Comparison of ENCODE assay signal across 9 mouse cellular contexts in the genomic region with DNA sequence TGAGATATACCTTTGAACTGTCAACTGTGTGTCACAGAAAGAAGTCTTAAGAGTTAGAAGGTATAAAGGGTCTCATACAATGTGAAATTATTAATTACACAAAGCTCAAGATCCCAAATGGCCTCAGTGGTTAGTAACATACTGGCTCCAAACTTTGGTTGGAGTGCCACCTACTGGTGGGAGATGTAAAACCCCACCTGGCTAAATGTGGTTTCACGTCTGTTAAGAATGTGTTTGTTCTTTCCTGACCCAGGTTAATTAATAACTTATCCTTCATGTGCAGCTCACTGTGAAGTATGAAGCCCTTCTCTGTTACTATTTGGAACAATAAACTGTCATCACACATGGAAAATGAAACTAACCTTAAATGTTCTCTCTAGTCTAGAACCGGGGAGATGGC. TPM values are rescaled to one million over a fixed set of nuclear protein-coding genes. Genes with fewer than 3 reads are reported as not detected.
DNase-seq lines count a peak whose midpoint lies in the region; ATAC-seq and TF ChIP-seq lines count a peak whose summit lies in the region.
"Had no signal": no experiment of that assay in that cellular context is flagged by ENCODE, and none has a peak within 500 bp of the region (broad histone marks: within the 10 kb centered on the region; RNA-seq: fewer than 3 reads in every experiment).

No protein-coding gene starts in this region.

- H3K4me1 ChIP-seq in hindbrain, postnatal 0 days (ENCODE audit: insufficient read depth, low read length) = no peaks in the 10 kb centered on the region
- no peaks in the 10 kb centered on the region for H3K4me1 ChIP-seq in midbrain, embryonic 10.5 days
- H3K4me1 ChIP-seq: limb, embryonic 13.5 days had no signal

- H3K4me2 ChIP-seq in hindbrain, postnatal 0 days (ENCODE audit: low read depth, low read length) = no peak overlapping the region
- H3K4me2 ChIP-seq: limb, embryonic 13.5 days had no signal

- no peak overlapping the region for H3K9ac ChIP-seq in hindbrain, postnatal 0 days (replicated peaks; ENCODE audit: low read length)
- H3K9ac ChIP-seq: limb, embryonic 13.5 days had no signal

- no peaks in the 10 kb centered on the region for H3K9me3 ChIP-seq in hindbrain, postnatal 0 days (ENCODE audit: low read length)
- H3K9me3 ChIP-seq in midbrain, embryonic 10.5 days (replicated peaks) = no peaks in the 10 kb centered on the region
- H3K9me3 ChIP-seq: limb, embryonic 13.5 days had no signal

- TF ChIP-seq CTCF in hindbrain, postnatal 0 days (IDR thresholded peaks at IDR 0.05; ENCODE audit: low read depth) = peak; percentile 87
- TF ChIP-seq CTCF in left cerebral cortex, adult 2 months (IDR thresholded peaks at IDR 0.05) = peak; percentile 88

- intact Hi-C loops in left cerebral cortex, adult 2 months (cut with DNase I) = loop anchor here (1.0 to 5.0 kb wide), 2 partner anchors 121 to 686 kb away; no protein-coding TSS in a partner anchor

- no peak overlapping the region for H3K27ac ChIP-seq in hindbrain, postnatal 0 days
- no peak overlapping the region for H3K27ac ChIP-seq in left cerebral cortex, adult 2 months
- H3K27ac ChIP-seq in midbrain, embryonic 10.5 days (replicated peaks) = no peak overlapping the region
- H3K27ac ChIP-seq: limb, embryonic 13.5 days had no signal

- no peak overlapping the region for H3K4me3 ChIP-seq in hindbrain, postnatal 0 days (ENCODE audit: low read length)
- H3K4me3 ChIP-seq in left cerebral cortex, adult 2 months = no peak overlapping the region
- no peak overlapping the region for H3K4me3 ChIP-seq in midbrain, embryonic 10.5 days
- H3K4me3 ChIP-seq: limb, embryonic 13.5 days had no signal

- DNase-seq in gastrocnemius, adult 18-20 months (ENCODE audit: low spot score) = peak; percentile 24
- no peak for DNase-seq in gastrocnemius, postnatal 25 days
- peak; percentile 39 for DNase-seq in R1 (ENCODE audit: low read depth, low spot score)
- DNase-seq in embryo, embryonic 9.5 days (ENCODE audit: extremely low spot score) = peak; percentile 18
- peak; percentile 82 for DNase-seq in hindbrain, postnatal 0 days (ENCODE audit: low spot score)
- DNase-seq in left cerebral cortex, adult 2 months (ENCODE audit: extremely low spot score in 1 of 2, low spot score in 2 of 2) = peak; percentile 44 to 54
- DNase-seq in midbrain, embryonic 10.5 days (ENCODE audit: low spot score) = peak; percentile 14
- peak; percentile 19 to 63 for DNase-seq in spleen, adult 18-20 months

- WGBS in hindbrain, postnatal 0 days = 56% methylated on average over 2 of the region's 2 CpGs
- 83% methylated on average over 2 of the region's 2 CpGs for WGBS in midbrain, embryonic 10.5 days

- ATAC-seq in hindbrain, postnatal 0 days = peak; percentile 66; the same call in 1 of the 2 replicates

- H3K27me3 ChIP-seq in hindbrain, postnatal 0 days (ENCODE audit: insufficient read depth, low read length) = no peaks in the 10 kb centered on the region
- no peaks in the 10 kb centered on the region for H3K27me3 ChIP-seq in midbrain, embryonic 10.5 days (ENCODE audit: low read depth, poor library complexity, severe bottlenecking)
- H3K27me3 ChIP-seq: limb, embryonic 13.5 days had no signal

- peaks cover 16% of the 10 kb centered on the region; the same call in 1 of the 2 replicates for H3K36me3 ChIP-seq in hindbrain, postnatal 0 days (ENCODE audit: insufficient read depth, low read length)
- H3K36me3 ChIP-seq in midbrain, embryonic 10.5 days = peaks cover 46% of the 10 kb centered on the region

RNA-seq across cellular contexts. Expression of gene Ublcp1, which starts 16.9 kb away (rescaled TPM):
- total RNA-seq in gastrocnemius, adult 18-20 months (2021) = 10 to 100 TPM; 21.7 to 25.3 TPM
- total RNA-seq in gastrocnemius, postnatal 25 days (2021) = 10 to 100 TPM; 26.6 to 28.8 TPM
- total RNA-seq in hindbrain, postnatal 0 days (2014; rRNA removed) = 19.9 and 23.6 TPM in 2 replicates
- polyA plus RNA-seq in hindbrain, postnatal 0 days (2015; fragmentation: Nextera tagmentation; extraction: Ambion mirVana) = 48.8 and 50.4 TPM in 2 replicates
- total RNA-seq in left cerebral cortex, adult 2 months (2021) = 10 to 100 TPM; 45.7 to 50.1 TPM
- polyA plus RNA-seq in midbrain, embryonic 10.5 days (2016; fragmentation: Nextera tagmentation; extraction: Ambion mirVana) = 72.3 and 74.4 TPM in 2 replicates

RNA-seq across cellular contexts. Expression of gene Il12b, which starts 53.6 kb away (rescaled TPM):
- total RNA-seq in gastrocnemius, adult 18-20 months (2021) = not detected
- not detected for total RNA-seq in gastrocnemius, postnatal 25 days (2021)
- not detected in 2 replicates for total RNA-seq in hindbrain, postnatal 0 days (2014; rRNA removed)
- polyA plus RNA-seq in hindbrain, postnatal 0 days (2015; fragmentation: Nextera tagmentation; extraction: Ambion mirVana) = not detected in 2 replicates
- total RNA-seq in left cerebral cortex, adult 2 months (2021) = not detected
- not detected in 2 replicates for polyA plus RNA-seq in midbrain, embryonic 10.5 days (2016; fragmentation: Nextera tagmentation; extraction: Ambion mirVana)
